Mouse (Mus musculus): ENCODE measurements at regions not wholly inside any gene's neighbourhood (a gene's known extent, or its start where the extent isn't known, plus 50 kb on each side); places are given as distances from the start of the nearest gene placed in this dataset.

- TF ChIP-seq CTCF (IDR thresholded peaks at IDR 0.05; ENCODE audit: borderline replicate concordance, insufficient read depth, low read depth, low read length) (no peak), POLR2A (IDR thresholded peaks at IDR 0.05; ENCODE audit: borderline replicate concordance, insufficient read depth, low read length) (no peak)
These were observed 118.1 kb downstream of the Mmrn1 start for GRCm38 (mm10) chr6:61042667-61043523.

Data from cerebellum, adult 2 months (tissue).